Mouse (Mus musculus): ENCODE results near the gene Rabgap1l. TPM values are rescaled to one million over a fixed set of nuclear protein-coding genes. Genes with fewer than 3 reads are reported as not detected.
"Not testable (repeated sequence)": the region's sequence is repeated elsewhere in the genome, so short reads cannot be mapped to it uniquely, and the experiment has no call there.

The Rabgap1l gene
- polyA plus RNA-seq, 1 experiment from 2014 or later = 12.0 TPM

DNA sequence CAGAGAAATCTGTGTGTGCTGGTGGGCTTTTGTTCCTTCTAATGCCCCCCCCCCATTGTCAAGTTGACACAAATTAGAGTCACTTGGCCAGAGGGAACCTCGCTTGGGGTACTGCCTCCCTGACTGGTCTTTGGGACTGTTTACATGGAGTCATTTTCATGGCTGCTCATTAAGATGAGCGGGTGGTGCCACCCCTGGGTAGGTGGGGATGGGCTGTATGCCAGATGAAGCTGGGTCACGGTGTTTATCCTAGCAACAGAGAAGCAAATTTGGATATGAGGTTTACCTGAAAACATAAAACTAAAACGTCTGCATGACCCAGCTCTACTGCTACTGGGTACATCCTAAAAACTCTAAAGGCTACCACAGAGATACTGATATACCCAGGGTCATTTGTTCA, 354.2 kb downstream of the Rabgap1l start:
- Histone ChIP-seq H3K36me3 (ENCODE audit: insufficient read depth, low read length) (no peaks in the 10 kb centered on the region), H3K4me2 (ENCODE audit: low read length) (no peak overlapping the region), H3K27me3 (ENCODE audit: insufficient read depth, low read length) (no peaks in the 10 kb centered on the region), H3K9me3 (replicated peaks; ENCODE audit: low read length) (no peaks in the 10 kb centered on the region), H3K4me3 (replicated peaks; ENCODE audit: low read depth, low read length) (no peak overlapping the region), H3K4me1 (replicated peaks; ENCODE audit: insufficient read depth, low read length) (no peaks in the 10 kb centered on the region), H3K9ac (ENCODE audit: low read depth, low read length) (no peak overlapping the region), H3K27ac (no peak overlapping the region)
- WGBS = 67% methylated on average over 4 of the region's 4 CpGs
- no peak for ATAC-seq (replicated peaks; ENCODE audit: low FRiP score, low read depth)
- no peak for TF ChIP-seq CTCF (IDR thresholded peaks at IDR 0.05; ENCODE audit: low read depth)
- no peak for DNase-seq (ENCODE audit: low spot score)

DNA sequence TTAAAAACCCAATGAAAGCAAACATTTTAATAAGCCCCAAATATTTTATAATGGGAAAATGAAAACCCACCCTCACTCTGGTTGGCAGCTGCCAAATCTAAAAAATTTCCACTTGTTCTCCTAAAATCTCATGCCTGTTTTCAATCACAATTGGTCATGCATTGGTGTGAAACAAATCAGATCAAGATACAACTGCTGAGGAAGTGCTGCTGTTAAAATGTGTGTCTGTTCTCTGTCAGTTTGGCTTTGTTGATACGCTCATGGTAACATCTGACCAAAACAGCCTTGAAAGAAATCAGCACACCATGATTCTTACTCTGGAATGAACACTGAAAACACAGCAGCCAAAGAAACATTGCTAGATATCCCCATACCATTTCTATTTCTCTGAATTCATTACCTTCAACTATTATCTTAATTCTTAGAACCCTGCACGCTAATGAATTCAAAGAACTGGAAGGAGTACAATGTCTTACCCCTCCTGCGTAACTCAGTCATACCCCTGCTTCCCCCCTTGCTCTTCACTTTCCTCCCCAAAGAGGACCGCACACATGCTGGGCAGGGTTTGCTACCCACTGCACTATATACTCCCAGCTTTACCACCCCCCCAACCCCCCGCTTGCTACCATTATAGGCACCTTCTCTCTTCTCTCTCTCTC, 375.7 kb downstream of the Rabgap1l start:
- DNase-seq (ENCODE audit: low spot score) (no peak), ATAC-seq (replicated peaks; ENCODE audit: low FRiP score, low read depth) (no peak)
- no peak overlapping the region for H3K4me2 ChIP-seq (ENCODE audit: low read length)
- H3K27ac ChIP-seq = no peak overlapping the region
- no peaks in the 10 kb centered on the region for H3K4me1 ChIP-seq (replicated peaks; ENCODE audit: insufficient read depth, low read length)
- no peak overlapping the region for H3K4me3 ChIP-seq (replicated peaks; ENCODE audit: low read depth, low read length)
- H3K36me3 ChIP-seq (ENCODE audit: insufficient read depth, low read length) = no peaks in the 10 kb centered on the region
- no peaks in the 10 kb centered on the region for H3K9me3 ChIP-seq (replicated peaks; ENCODE audit: low read length)
- no peak overlapping the region for H3K9ac ChIP-seq (ENCODE audit: low read depth, low read length)
- WGBS = 86% methylated on average over 5 of the region's 5 CpGs
- no peaks in the 10 kb centered on the region for H3K27me3 ChIP-seq (ENCODE audit: insufficient read depth, low read length)
- no peak for TF ChIP-seq CTCF (IDR thresholded peaks at IDR 0.05; ENCODE audit: low read depth)

DNA sequence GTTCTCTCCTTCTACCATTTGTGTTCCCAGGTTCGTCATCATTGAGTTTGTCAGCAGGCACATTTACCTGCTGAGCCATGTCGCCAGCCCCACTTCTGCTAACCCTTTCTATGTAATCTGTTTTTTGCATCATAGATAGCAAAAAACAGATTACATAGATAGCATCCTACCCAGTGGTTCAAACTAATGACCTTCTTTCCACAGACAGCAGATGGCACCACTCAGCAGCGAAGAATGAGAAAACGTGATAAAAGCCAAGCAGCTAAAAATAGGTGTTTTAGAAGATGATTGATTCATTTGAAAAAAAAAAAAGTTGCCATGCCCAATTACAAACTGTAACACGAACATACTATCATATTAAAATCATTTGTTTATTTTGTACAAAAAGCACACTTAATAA, 382.2 kb downstream of the Rabgap1l start:
- TF ChIP-seq CTCF (IDR thresholded peaks at IDR 0.05; ENCODE audit: low read depth) = peak; percentile 61
- Histone ChIP-seq H3K27me3 (ENCODE audit: insufficient read depth, low read length) (no peaks in the 10 kb centered on the region), H3K4me1 (replicated peaks; ENCODE audit: insufficient read depth, low read length) (no peaks in the 10 kb centered on the region), H3K4me3 (replicated peaks; ENCODE audit: low read depth, low read length) (no peak overlapping the region), H3K9me3 (replicated peaks; ENCODE audit: low read length) (no peaks in the 10 kb centered on the region), H3K36me3 (ENCODE audit: insufficient read depth, low read length) (no peaks in the 10 kb centered on the region), H3K4me2 (ENCODE audit: low read length) (no peak overlapping the region), H3K9ac (ENCODE audit: low read depth, low read length) (no peak overlapping the region), H3K27ac (no peak overlapping the region)
- ATAC-seq (replicated peaks; ENCODE audit: low FRiP score, low read depth) (no peak), DNase-seq (ENCODE audit: low spot score) (peak; percentile 20)
- WGBS = 45% methylated on average over 5 of the region's 5 CpGs

DNA sequence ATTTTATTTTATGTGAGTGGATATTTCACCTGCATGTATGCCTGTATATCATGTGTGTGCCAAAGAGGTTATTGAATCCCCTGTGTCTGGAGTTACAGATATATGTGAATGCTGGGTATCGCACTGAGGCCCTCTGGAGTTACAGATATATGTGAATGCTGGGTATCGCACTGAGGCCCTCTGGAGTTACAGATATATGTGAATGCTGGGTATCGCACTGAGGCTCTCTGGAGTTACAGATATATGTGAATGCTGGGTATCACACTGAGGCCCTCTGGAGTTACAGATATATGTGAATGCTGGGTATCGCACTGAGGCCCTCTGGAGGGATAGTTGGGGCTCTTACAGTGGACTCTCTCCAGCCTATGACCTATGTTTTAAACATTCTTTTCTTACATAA, 383.3 kb downstream of the Rabgap1l start:
- not testable (repeated sequence) for H3K4me2 ChIP-seq (ENCODE audit: low read length); H3K4me3 ChIP-seq (replicated peaks; ENCODE audit: low read depth, low read length); H3K9me3 ChIP-seq (replicated peaks; ENCODE audit: low read length); H3K27ac ChIP-seq; H3K27me3 ChIP-seq (ENCODE audit: insufficient read depth, low read length); ATAC-seq (replicated peaks; ENCODE audit: low FRiP score, low read depth); DNase-seq (ENCODE audit: low spot score); H3K9ac ChIP-seq (ENCODE audit: low read depth, low read length); H3K4me1 ChIP-seq (replicated peaks; ENCODE audit: insufficient read depth, low read length); H3K36me3 ChIP-seq (ENCODE audit: insufficient read depth, low read length)
- 94% methylated on average over 4 of the region's 4 CpGs for WGBS

DNA sequence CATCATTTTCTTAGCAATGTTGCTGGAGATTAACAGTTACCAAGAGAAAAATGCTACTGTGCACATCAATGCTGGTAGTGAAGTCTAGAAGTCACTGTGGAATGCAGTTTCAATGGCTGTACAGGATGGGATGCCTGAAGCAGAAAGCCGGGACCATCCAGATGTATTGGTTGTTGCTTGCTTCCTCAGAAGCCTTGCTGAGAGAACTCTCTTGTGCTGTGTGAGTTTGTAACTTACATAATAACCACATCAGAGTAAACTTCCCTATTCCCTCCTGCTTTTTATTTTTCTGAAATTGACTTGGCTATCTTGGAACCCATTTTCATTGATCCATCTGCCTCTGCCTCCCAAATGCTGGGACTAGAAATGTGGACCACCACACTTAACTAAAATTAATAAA, 383.9 kb downstream of the Rabgap1l start:
- no peak overlapping the region for H3K4me2 ChIP-seq (ENCODE audit: low read length)
- ATAC-seq (replicated peaks; ENCODE audit: low FRiP score, low read depth) = no peak

DNA sequence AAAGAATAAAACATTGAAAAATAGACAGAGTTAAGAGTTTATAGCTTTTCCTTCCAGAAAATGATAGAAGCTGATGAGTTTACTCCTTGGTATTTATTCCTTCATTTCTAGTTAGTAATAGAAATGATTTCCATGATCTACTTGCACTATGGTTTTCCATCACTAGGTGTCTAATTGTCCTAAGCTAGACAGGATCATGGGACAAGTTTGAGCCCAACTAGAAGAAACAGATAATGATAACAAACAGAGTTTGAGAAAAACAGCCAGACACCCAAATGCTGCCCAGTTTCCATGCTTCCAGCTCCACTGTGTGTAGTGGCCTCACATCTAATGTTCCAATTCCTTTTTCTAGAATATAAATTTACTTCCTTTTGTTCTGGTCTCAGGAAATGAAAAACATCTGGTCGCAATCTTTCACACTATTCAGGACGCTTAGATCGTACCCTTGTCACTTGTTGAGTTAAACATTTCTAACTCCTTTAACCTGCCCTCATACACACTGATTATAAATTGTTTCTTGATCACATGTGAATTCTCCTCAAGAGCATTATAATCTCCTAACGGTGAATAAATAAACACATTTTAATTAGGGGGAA, 384.6 kb downstream of the Rabgap1l start:
- Histone ChIP-seq H3K9ac (ENCODE audit: low read depth, low read length) (no peak overlapping the region), H3K9me3 (replicated peaks; ENCODE audit: low read length) (no peaks in the 10 kb centered on the region), H3K27ac (no peak overlapping the region), H3K4me2 (ENCODE audit: low read length) (no peak overlapping the region), H3K4me3 (replicated peaks; ENCODE audit: low read depth, low read length) (no peak overlapping the region), H3K36me3 (ENCODE audit: insufficient read depth, low read length) (no peaks in the 10 kb centered on the region), H3K4me1 (replicated peaks; ENCODE audit: insufficient read depth, low read length) (no peaks in the 10 kb centered on the region), H3K27me3 (ENCODE audit: insufficient read depth, low read length) (no peaks in the 10 kb centered on the region)
- DNase-seq (ENCODE audit: low spot score) = peak; percentile 72
- 23% methylated on average over 4 of the region's 4 CpGs for WGBS
- peak; percentile 39; the same call in 1 of the 2 replicates for TF ChIP-seq CTCF (IDR thresholded peaks at IDR 0.05; ENCODE audit: low read depth)
- ATAC-seq (replicated peaks; ENCODE audit: low FRiP score, low read depth) = no peak

More for the DNA sequence above, 383.9 kb downstream of the Rabgap1l start:
- TF ChIP-seq CTCF (IDR thresholded peaks at IDR 0.05; ENCODE audit: low read depth) = no peak
- WGBS = 60% methylated on average over 1 of the region's 1 CpGs
- Histone ChIP-seq H3K4me1 (replicated peaks; ENCODE audit: insufficient read depth, low read length) (no peaks in the 10 kb centered on the region), H3K9ac (ENCODE audit: low read depth, low read length) (no peak overlapping the region), H3K27ac (no peak overlapping the region), H3K4me3 (replicated peaks; ENCODE audit: low read depth, low read length) (no peak overlapping the region), H3K27me3 (ENCODE audit: insufficient read depth, low read length) (no peaks in the 10 kb centered on the region), H3K36me3 (ENCODE audit: insufficient read depth, low read length) (no peaks in the 10 kb centered on the region), H3K9me3 (replicated peaks; ENCODE audit: low read length) (no peaks in the 10 kb centered on the region)
- DNase-seq (ENCODE audit: low spot score) = peak; percentile 9

All from kidney, postnatal 0 days (tissue).